Mouse (Mus musculus) liver, postnatal 0 days (tissue): ENCODE data around the gene Rgs12. TPM values are rescaled to one million over a fixed set of nuclear protein-coding genes. Genes with fewer than 3 reads are reported as not detected.

Experiments
- ATAC-seq: fragments of 200-750 bp; cut with Nextera tagmentation; 2 replicates; pipeline ENCODE4 v1.8.0; 2017; ENCODE audit warnings: mild to moderate bottlenecking, moderate library complexity
- DNase-seq: peaks from one replicate; pipeline ENCODE4 v3.0.0-alpha.2; 2016
- H3K27ac ChIP-seq: fragments of 300-500 bp; sonication (generic); 2 replicates; pipeline ENCODE4 v1.5.1; 2014; ENCODE audit warnings: antibody characterized with exemption, moderate library complexity, mild to moderate bottlenecking, low read depth
- H3K27me3 ChIP-seq: fragments of 300-500 bp; sonication (generic); 2 replicates; pipeline ENCODE4 v1.6.1; 2014; ENCODE audit warnings: low read length, control low read depth, mixed read lengths; ENCODE audit not compliant: insufficient read depth
- H3K36me3 ChIP-seq: fragments of 300-500 bp; sonication (generic); replicated peaks from 2 replicates; pipeline ENCODE4 v1.6.1; 2014; ENCODE audit warnings: mild to moderate bottlenecking, control low read depth, low read length, moderate library complexity, mixed read lengths; ENCODE audit not compliant: insufficient read depth
- H3K4me1 ChIP-seq: fragments of 300-500 bp; sonication (generic); 2 replicates; pipeline ENCODE4 v1.6.1; 2014; ENCODE audit warnings: antibody characterized with exemption, mild to moderate bottlenecking, control low read depth; ENCODE audit not compliant: insufficient read depth
- H3K4me2 ChIP-seq: fragments of 300-500 bp; sonication (generic); 2 replicates; pipeline ENCODE4 v1.6.1; 2014; ENCODE audit warnings: low read depth, mild to moderate bottlenecking, low read length, moderate library complexity, mixed read lengths
- H3K4me3 ChIP-seq: fragments of 300-500 bp; sonication (generic); 2 replicates; pipeline ENCODE4 v1.5.1; 2014; ENCODE audit warnings: low read depth, low read length
- H3K9ac ChIP-seq: fragments of 300-500 bp; sonication (generic); replicated peaks from 2 replicates; pipeline ENCODE4 v1.6.1; 2014; ENCODE audit warnings: mild to moderate bottlenecking, moderate library complexity
- H3K9me3 ChIP-seq: fragments of 300-500 bp; sonication (generic); 2 replicates; pipeline ENCODE4 v1.6.1; 2016; ENCODE audit warnings: mild to moderate bottlenecking, control low read depth, low read length, mixed read lengths
- CTCF ChIP-seq: sonication (generic); IDR thresholded peaks from 2 replicates; pipeline ENCODE4 v1.5.1; 2016; ENCODE audit warnings: antibody characterized with exemption, low read depth
- EP300 ChIP-seq: IDR thresholded peaks from 2 replicates; pipeline ENCODE4 v1.6.1; 2016; ENCODE audit warnings: antibody characterized with exemption, low read depth, mild to moderate bottlenecking
- WGBS: fragments of 180-500 bp; shearing (Covaris S2); extraction: QIAGEN DNeasy Blood & Tissue Kit; methylation state at CpG from one replicate; pipeline ENCODE4 v1.1.7; 2014; ENCODE audit not compliant: insufficient replicate concordance; 5-methylcytosine and 5-hydroxymethylcytosine counted together
- polyA plus RNA-seq: library from polyadenylated mRNA; unstranded; fragments of >200 nt; fragmentation: Nextera tagmentation; extraction: Ambion mirVana; gene quantifications from 2 replicates; pipeline ENCODE4 v1.2.1, GENCODE M21; 2015

The Rgs12 gene
- polyA plus RNA-seq, result 6.9 and 7.3 TPM in 2 replicates

DNA sequence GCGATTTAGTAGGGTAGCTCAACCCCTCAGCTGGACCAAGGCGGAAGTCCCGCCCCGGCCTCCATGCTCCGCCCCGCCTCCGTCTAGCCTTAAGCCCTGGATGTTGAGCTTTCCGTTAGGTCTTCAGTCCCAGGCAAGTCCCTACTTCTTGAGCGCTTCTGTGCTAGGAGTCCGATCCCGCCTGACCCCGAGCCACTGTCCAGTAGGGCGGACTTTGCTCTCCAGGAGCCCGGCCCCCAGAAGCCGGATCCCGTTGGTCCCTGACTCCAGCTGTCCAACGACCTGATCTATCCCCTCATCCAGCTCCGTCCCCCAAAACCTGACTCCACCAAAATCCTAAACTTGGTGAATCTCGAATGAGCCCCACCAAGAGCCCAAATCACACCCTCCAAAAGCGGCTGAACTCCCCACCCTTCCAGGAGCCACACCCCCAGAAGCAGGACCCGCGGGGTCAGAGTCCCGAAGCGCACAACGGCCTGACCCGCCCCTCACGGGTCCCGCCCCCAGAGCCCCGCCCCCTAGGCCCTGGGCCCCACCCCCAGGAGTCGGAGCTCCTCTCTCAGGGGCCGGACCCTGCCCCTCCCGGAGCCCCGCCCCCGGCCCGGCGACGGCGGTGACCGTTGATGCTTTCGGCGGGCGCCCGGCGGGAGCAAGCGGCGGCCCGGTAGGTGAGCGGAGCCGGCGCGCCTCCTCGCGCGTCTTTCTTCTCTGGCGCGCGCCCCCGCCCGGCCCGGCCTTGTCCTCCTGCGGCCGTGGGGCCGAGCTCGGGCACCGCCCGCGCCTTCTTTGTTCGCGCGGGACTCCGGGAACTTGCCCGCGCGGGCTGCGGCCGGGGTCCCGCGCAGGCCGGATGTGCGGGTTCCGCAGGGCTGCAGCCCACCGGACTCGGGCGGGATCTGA is at the start of gene Rgs12:
TSS of gene Rgs12 (plus strand) at position 585 of the 900 bp plus-strand sequence.
- Histone ChIP-seq H3K27ac (peak within 1 kb of the TSS; percentile 77), H3K4me3 (peak within 1 kb of the TSS; percentile 90), H3K9me3 (no peaks in the 10 kb centered on the region), H3K36me3 (no peaks in the 10 kb centered on the region), H3K4me2 (peak within 1 kb of the TSS; percentile 94), H3K4me1 (peaks cover 20% of the 10 kb centered on the region), H3K9ac (peak within 1 kb of the TSS; percentile 95), H3K27me3 (no peaks in the 10 kb centered on the region)
- TF ChIP-seq EP300, result no peak
- DNase-seq (peak; percentile 97), ATAC-seq (peak; percentile 99)
- WGBS, result under 1% methylated on average over 82 of the region's 84 CpGs

DNA sequence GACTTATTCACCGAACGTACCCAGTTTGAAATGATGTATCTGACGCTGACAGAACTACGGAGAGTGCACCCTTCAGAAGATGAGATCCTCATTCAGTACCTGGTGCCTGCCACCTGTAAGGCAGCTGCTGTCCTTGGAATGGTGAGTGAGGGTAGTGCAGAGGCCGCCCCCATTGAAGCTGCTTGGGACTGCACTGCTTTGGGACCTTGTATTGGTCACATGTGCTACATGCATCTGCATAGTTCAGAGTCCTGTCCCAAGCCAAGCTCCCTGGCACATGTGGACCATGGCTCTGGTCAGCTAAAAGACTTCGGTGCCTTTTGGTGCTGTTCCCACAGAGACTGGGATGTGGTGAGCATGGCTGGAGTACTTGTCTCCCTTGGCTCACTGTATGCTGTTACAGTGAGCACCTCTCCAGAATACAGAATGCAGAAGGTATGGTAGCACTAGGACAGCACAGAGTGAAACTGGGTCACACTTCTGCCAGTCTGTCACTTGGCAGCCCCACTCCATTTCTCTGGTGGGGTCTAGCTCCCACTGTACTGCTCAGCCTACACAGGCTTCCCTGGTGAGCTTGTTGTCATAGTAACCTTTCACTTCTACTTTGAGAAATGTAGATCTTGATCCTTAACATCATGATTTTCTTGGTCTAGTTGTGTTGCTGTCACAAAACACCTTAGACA is 49.3 kb upstream of the Rgs12 start:
- H3K9ac ChIP-seq, result no peak overlapping the region
- peaks cover 68% of the 10 kb centered on the region for H3K36me3 ChIP-seq
- WGBS, result 90% methylated on average over 6 of the region's 6 CpGs
- DNase-seq (no peak), ATAC-seq (no peak)
- H3K27me3 ChIP-seq, result no peaks in the 10 kb centered on the region
- H3K4me1 ChIP-seq, result peaks cover 5% of the 10 kb centered on the region; the same call in 1 of the 2 replicates
- H3K9me3 ChIP-seq, result no peaks in the 10 kb centered on the region
- no peak overlapping the region for H3K4me2 ChIP-seq
- no peak overlapping the region for H3K27ac ChIP-seq
- TF ChIP-seq CTCF (no peak), EP300 (no peak)
- H3K4me3 ChIP-seq, result no peak overlapping the region

DNA sequence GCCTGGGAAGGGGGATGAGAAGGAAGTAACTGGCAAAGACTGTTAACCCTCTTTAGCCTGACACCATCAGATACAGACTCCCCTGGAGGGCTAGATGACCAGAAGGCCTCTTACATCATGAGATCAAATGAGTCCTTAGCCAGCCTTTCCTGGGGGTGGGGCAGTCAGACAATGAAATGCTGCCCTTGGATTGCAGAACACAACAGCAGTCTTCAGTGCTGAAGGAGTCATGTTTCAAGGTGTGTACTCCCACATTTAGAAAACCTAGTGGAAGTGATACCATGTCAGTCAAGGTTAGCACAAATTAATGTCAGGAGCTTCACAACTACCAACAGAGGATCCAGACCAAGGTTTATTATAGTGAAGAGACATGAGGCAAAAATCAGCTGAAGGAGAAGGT is 46.9 kb upstream of the Rgs12 start:
- DNase-seq (no peak), ATAC-seq (no peak)
- Histone ChIP-seq H3K36me3 (peaks cover 76% of the 10 kb centered on the region), H3K4me1 (no peaks in the 10 kb centered on the region), H3K9ac (no peak overlapping the region), H3K9me3 (no peaks in the 10 kb centered on the region), H3K4me3 (no peak overlapping the region), H3K27me3 (no peaks in the 10 kb centered on the region), H3K4me2 (no peak overlapping the region), H3K27ac (no peak overlapping the region)
- TF ChIP-seq EP300, result no peak
- TF ChIP-seq CTCF, result no peak

DNA sequence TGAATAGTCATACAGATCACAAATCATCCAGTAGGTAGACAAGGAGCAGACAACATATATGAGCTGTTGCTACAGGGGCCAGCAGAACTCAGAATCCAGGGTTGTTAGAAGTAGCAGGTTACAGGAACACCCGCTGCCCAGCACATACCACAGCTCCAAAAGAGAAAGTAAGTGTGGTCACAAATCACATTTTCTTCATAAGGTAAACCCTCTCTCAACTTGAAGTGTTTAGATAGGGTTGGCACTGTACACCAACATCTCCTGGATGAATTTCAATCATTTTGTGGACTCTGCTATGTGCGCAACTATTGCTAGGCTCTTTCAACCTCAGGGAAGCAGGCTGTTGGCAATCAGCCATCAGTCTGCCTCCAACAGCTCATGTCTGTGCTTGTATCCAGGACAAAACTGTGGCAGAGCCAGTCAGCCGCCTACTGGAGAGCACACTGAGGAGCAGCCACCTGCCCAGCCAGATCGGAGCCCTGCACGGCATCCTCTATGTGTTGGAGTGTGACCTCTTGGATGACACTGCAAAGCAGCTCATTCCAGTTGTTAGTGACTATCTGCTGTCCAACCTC is 46.3 kb upstream of the Rgs12 start:
- Histone ChIP-seq H3K9me3 (no peaks in the 10 kb centered on the region), H3K27ac (no peak overlapping the region), H3K4me1 (no peaks in the 10 kb centered on the region), H3K9ac (no peak overlapping the region), H3K4me3 (no peak overlapping the region), H3K4me2 (no peak overlapping the region), H3K27me3 (no peaks in the 10 kb centered on the region), H3K36me3 (peaks cover 73% of the 10 kb centered on the region)
- ATAC-seq, result no peak
- no peak for DNase-seq
- TF ChIP-seq CTCF (0 out of 2 replicates have a peak, but pooled peaks have one; percentile 13), EP300 (no peak)
- 89% methylated on average over 5 of the region's 5 CpGs for WGBS

DNA sequence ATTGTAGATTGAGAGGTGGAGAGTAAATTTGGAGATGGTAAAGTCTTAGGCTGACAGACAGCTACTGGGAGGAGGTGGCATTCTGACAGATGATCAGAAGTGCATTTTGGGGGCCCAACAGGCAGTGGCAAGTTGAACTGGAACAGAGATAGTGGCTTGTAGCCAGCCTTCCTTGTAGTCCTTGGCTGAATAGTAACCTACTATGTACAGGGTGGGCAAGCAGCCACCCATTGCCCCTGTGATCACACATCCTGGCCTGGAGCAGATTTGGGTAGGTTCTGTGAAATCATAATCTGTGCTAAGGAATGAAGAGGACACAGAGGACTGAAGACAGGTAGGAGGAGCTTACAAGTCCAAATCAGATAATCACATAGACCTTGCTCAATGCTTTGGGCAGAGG is 44.8 kb upstream of the Rgs12 start:
- Histone ChIP-seq H3K9ac (no peak overlapping the region), H3K4me2 (no peak overlapping the region), H3K27ac (no peak overlapping the region), H3K9me3 (no peaks in the 10 kb centered on the region), H3K27me3 (no peaks in the 10 kb centered on the region), H3K36me3 (peaks cover 65% of the 10 kb centered on the region), H3K4me1 (peaks cover 1% of the 10 kb centered on the region), H3K4me3 (no peak overlapping the region)
- TF ChIP-seq EP300 (no peak), CTCF (no peak)
- DNase-seq, result no peak
- no peak for ATAC-seq

DNA sequence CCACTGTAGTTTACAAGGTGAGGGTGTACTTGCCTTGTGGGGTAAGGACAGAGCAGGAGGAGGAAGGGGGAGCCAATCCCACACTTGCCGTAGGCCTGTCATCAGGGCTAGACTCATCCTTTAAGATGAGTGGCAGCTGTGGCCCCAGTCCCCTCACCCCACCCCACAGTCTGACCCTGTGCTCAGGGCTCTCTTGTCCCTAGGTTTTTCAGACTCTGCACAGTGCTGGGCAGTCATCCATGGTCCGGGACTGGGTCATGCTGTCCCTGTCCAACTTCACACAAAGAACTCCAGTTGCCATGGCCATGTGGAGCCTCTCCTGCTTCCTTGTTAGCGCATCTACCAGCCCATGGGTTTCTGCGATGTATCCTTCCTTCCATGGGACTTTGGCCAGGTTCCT is 42.0 kb upstream of the Rgs12 start:
- Histone ChIP-seq H3K4me1 (peaks cover 14% of the 10 kb centered on the region), H3K9me3 (no peaks in the 10 kb centered on the region), H3K27ac (no peak overlapping the region), H3K4me2 (no peak overlapping the region), H3K27me3 (no peaks in the 10 kb centered on the region), H3K4me3 (no peak overlapping the region), H3K36me3 (peaks cover 51% of the 10 kb centered on the region), H3K9ac (no peak overlapping the region)
- no peak for DNase-seq
- WGBS, result 89% methylated on average over 4 of the region's 4 CpGs
- no peak for ATAC-seq
- TF ChIP-seq EP300 (no peak), CTCF (no peak)
